Mouse (Mus musculus): ENCODE measurements around the gene Vwce. TPM values are rescaled to one million over a fixed set of nuclear protein-coding genes. Genes with fewer than 3 reads are reported as not detected.

The Vwce gene
- polyA plus RNA-seq, 1 experiment = 11.3 TPM

GRCm38 (mm10) chr19:10677915-10678771, 44.1 kb downstream of the Vwce start, which contains the start of gene Pga5:
TSS of gene Pga5 (minus strand) at chr19:10678071.
- TF ChIP-seq POLR2A (IDR thresholded peaks at IDR 0.05; ENCODE audit: low read depth, low read length) (no peak), CTCF (IDR thresholded peaks at IDR 0.05; ENCODE audit: extremely low read depth, insufficient read length, insufficient replicate concordance, low read depth, low read length) (peak; percentile 98; the same call in 1 of the 2 replicates)
- no peak within 1 kb of the TSS for H3K4me3 ChIP-seq (ENCODE audit: low read depth, low read length)
- H3K27ac ChIP-seq (ENCODE audit: insufficient read depth, low read depth, low read length) = no peak within 1 kb of the TSS
- H3K27me3 ChIP-seq (ENCODE audit: control insufficient read depth, insufficient read depth, low read length) = no peaks in the 10 kb centered on the region
- H3K36me3 ChIP-seq (ENCODE audit: control insufficient read depth, insufficient read depth, low read length) = no peaks in the 10 kb centered on the region
- H3K4me1 ChIP-seq (ENCODE audit: control insufficient read depth, insufficient read depth, insufficient read length, low read length) = no peaks in the 10 kb centered on the region
- WGBS = 12% methylated on average over 6 of the region's 6 CpGs

DNA sequence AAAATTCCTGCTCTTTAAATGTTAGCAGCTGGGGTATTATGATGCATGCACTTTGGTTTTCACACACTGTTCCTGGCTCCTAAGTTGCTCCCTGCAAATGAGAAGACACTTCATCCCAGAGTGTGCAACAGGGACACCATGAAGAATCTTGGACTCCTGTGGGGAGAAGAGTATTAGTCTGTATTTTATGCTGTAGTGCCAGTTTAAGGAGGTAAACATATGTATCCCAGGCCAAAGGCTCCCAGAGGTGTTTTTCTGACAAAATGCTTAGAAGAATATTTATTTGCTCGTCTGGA, 44.7 kb downstream of the Vwce start:
- Histone ChIP-seq H3K27ac (ENCODE audit: insufficient read depth, low read depth, low read length) (no peak overlapping the region), H3K27me3 (ENCODE audit: control insufficient read depth, insufficient read depth, low read length) (no peaks in the 10 kb centered on the region), H3K36me3 (ENCODE audit: control insufficient read depth, insufficient read depth, low read length) (no peaks in the 10 kb centered on the region), H3K4me3 (ENCODE audit: low read depth, low read length) (no peak overlapping the region), H3K4me1 (ENCODE audit: control insufficient read depth, insufficient read depth, insufficient read length, low read length) (no peaks in the 10 kb centered on the region)
- TF ChIP-seq CTCF (IDR thresholded peaks at IDR 0.05; ENCODE audit: extremely low read depth, insufficient read length, insufficient replicate concordance, low read depth, low read length) = no peak
- no peak for TF ChIP-seq POLR2A (IDR thresholded peaks at IDR 0.05; ENCODE audit: low read depth, low read length)
- 89% methylated on average over 1 of the region's 1 CpGs for WGBS

DNA sequence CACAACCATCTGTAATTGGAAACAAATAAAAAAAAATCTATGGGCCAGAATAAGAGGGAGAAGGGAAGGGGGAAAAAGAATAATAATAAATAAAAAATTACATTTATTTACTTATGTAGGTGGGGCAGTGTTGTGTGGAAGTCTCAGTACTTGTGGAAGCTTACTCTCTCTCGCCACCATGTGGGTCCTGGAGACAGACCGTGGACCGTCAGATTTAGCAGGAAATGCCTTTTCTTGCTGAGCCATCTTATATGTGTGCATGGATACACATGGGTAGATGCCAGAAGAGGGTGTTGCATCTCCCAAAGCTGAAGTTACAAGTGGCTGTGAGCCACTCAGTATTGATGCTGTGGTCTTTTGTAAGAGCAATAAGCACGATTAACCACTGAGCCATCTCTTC, 47.6 kb downstream of the Vwce start:
- H3K4me1 ChIP-seq (ENCODE audit: control insufficient read depth, insufficient read depth, insufficient read length, low read length) = no peaks in the 10 kb centered on the region
- no peak overlapping the region for H3K27ac ChIP-seq (ENCODE audit: insufficient read depth, low read depth, low read length)
- H3K36me3 ChIP-seq (ENCODE audit: control insufficient read depth, insufficient read depth, low read length) = no peaks in the 10 kb centered on the region
- TF ChIP-seq POLR2A (IDR thresholded peaks at IDR 0.05; ENCODE audit: low read depth, low read length) = no peak
- TF ChIP-seq CTCF (IDR thresholded peaks at IDR 0.05; ENCODE audit: extremely low read depth, insufficient read length, insufficient replicate concordance, low read depth, low read length) = no peak
- no peaks in the 10 kb centered on the region for H3K27me3 ChIP-seq (ENCODE audit: control insufficient read depth, insufficient read depth, low read length)
- H3K4me3 ChIP-seq (ENCODE audit: low read depth, low read length) = no peak overlapping the region
- WGBS = 31% methylated on average over 4 of the region's 4 CpGs

GRCm38 (mm10) chr19:10685081-10685480, 51.1 kb downstream of the Vwce start:
- 82% methylated on average over 9 of the region's 9 CpGs for WGBS

DNA sequence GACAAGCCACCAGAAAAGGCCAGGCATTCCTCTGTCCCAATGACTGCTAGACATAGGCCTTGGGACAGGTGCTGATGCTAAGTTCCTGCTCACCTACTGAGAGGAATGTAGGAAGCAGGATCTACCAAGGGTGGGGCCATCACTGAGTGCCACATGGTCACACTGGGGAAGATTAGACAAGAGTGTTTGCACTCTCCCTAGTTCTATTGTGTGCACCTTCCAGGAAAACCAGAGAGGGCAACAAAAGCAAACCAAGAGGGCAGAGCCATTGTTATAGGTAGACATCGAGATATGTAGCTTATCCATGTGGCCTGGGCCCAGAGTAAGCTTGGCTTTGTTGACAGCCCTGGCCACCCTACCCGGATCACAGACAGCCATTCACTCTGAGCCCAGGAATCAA, 51.7 kb downstream of the Vwce start:
- peaks cover 7% of the 10 kb centered on the region; the same call in 1 of the 2 replicates for H3K4me1 ChIP-seq (ENCODE audit: control insufficient read depth, insufficient read depth, insufficient read length, low read length)
- WGBS = 51% methylated on average over 2 of the region's 2 CpGs
- no peaks in the 10 kb centered on the region for H3K27me3 ChIP-seq (ENCODE audit: control insufficient read depth, insufficient read depth, low read length)
- no peaks in the 10 kb centered on the region for H3K36me3 ChIP-seq (ENCODE audit: control insufficient read depth, insufficient read depth, low read length)
- TF ChIP-seq POLR2A (IDR thresholded peaks at IDR 0.05; ENCODE audit: low read depth, low read length) (no peak), CTCF (IDR thresholded peaks at IDR 0.05; ENCODE audit: extremely low read depth, insufficient read length, insufficient replicate concordance, low read depth, low read length) (no peak)
- no peak overlapping the region for H3K4me3 ChIP-seq (ENCODE audit: low read depth, low read length)
- H3K27ac ChIP-seq (ENCODE audit: insufficient read depth, low read depth, low read length) = 0 out of 2 replicates have a peak overlapping the region, but pooled peaks have one; percentile 28

More at GRCm38 (mm10) chr19:10685081-10685480, 51.1 kb downstream of the Vwce start:
- Histone ChIP-seq H3K27me3 (ENCODE audit: control insufficient read depth, insufficient read depth, low read length) (no peaks in the 10 kb centered on the region), H3K27ac (ENCODE audit: insufficient read depth, low read depth, low read length) (no peak overlapping the region), H3K4me3 (ENCODE audit: low read depth, low read length) (no peak overlapping the region), H3K36me3 (ENCODE audit: control insufficient read depth, insufficient read depth, low read length) (no peaks in the 10 kb centered on the region), H3K4me1 (ENCODE audit: control insufficient read depth, insufficient read depth, insufficient read length, low read length) (peaks cover 5% of the 10 kb centered on the region; the same call in 1 of the 2 replicates)
- TF ChIP-seq POLR2A (IDR thresholded peaks at IDR 0.05; ENCODE audit: low read depth, low read length) (no peak), CTCF (IDR thresholded peaks at IDR 0.05; ENCODE audit: extremely low read depth, insufficient read length, insufficient replicate concordance, low read depth, low read length) (no peak)

GRCm38 (mm10) chr19:10688537-10689352, 54.7 kb downstream of the Vwce start, which contains the start of gene Vps37c:
TSS of gene Vps37c (plus strand) at chr19:10688735.
- Histone ChIP-seq H3K27me3 (ENCODE audit: control insufficient read depth, insufficient read depth, low read length) (no peaks in the 10 kb centered on the region), H3K4me1 (ENCODE audit: control insufficient read depth, insufficient read depth, insufficient read length, low read length) (peaks cover 20% of the 10 kb centered on the region; the same call in 1 of the 2 replicates), H3K4me3 (ENCODE audit: low read depth, low read length) (peak within 1 kb of the TSS; percentile 77), H3K27ac (ENCODE audit: insufficient read depth, low read depth, low read length) (peak within 1 kb of the TSS; percentile 94), H3K36me3 (ENCODE audit: control insufficient read depth, insufficient read depth, low read length) (no peaks in the 10 kb centered on the region)
- WGBS = under 1% methylated on average over 74 of the region's 74 CpGs
- TF ChIP-seq POLR2A (IDR thresholded peaks at IDR 0.05; ENCODE audit: low read depth, low read length) (peak; percentile 41; the same call in 1 of the 2 replicates), CTCF (IDR thresholded peaks at IDR 0.05; ENCODE audit: extremely low read depth, insufficient read length, insufficient replicate concordance, low read depth, low read length) (no peak)
